Mouse (Mus musculus) kidney, postnatal 4 days (tissue): Measurements from ENCODE around the gene Qrich1.
A peak's percentile ranks its signal among the peaks of the same experiment; 100 is the strongest.
"Not testable (repeated sequence)": the region's sequence is repeated elsewhere in the genome, so short reads cannot be mapped to it uniquely, and the experiment has no call there.

Experiments
- DNase-seq, 2 experiments: peaks; one replicate each; pipeline ENCODE4 v3.0.0; 2021; ENCODE audit warnings: mixed read lengths in 2 of 2

Gene Qrich1

DNA sequence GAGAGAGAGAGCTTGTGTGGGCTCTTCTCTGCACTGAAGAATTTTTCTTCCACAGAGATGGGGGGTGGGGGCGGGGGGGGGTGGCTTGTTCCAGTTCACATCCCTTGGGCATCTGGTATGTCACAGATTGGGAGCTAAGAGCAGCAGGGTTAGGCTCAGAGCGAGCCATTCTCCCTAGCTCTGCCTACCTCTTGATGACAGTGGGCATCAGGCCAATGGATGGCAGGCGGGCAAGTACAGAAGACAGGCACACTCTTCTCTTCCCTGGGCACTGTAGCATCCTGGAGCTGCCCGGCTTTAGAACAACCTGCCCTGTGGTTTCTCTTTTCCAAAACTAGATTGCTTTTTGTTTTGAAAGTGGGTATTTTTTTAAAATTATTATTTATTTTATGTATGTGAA lies 74.9 kb downstream of the Qrich1 start:
- no peak for DNase-seq

- no peak for DNase-seq
Observed at GRCm38 (mm10) chr9:108594354-108594753, 77.7 kb downstream of the Qrich1 start.

DNA sequence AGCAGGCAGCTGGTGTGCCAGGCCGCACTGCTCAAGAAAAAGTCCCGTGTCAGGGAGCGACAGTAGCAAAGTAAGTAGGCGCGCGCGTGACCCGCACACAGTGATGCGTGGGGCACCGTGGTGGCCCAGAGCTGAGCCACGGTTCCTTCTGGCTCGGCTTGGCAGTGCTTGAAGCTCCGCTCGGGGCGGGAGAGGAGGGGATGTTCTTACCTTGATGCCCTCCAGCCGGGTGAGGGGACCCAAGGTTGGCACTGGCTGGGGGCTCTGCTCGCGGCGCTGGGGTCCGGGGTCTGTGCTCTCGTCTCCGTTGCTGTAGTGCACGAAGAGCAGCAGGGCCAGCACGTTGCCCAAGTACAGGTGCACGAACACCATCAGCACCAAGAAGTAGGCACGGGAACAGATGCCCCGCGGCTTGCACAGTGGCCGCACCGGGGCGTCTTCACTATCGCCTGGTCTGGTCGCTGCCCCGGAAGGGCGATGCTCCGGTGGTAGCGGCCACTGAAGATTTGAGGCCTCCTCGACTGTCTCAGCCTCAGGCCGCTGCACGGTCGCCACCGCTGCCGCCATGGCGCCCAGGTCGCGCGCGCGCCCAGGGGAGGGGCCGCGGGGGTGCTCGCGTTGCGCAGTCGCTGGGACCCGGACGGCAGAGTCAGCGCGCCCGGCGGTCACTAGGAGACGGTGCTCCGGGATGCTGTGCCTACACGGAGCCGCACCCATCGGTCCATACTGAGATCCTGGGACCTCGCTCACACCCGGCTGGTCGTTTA lies 80.6 kb downstream of the Qrich1 start, which contains the start of gene P4htm:
Gene P4htm (minus strand): TSS at position 670 of the 767 bp plus-strand sequence.
- DNase-seq = peak; percentile 77 to 85

- no peak for DNase-seq
Observed at GRCm38 (mm10) chr9:108599021-108599566, 82.5 kb downstream of the Qrich1 start.

GRCm38 (mm10) chr9:108600011-108600410 lies 83.4 kb downstream of the Qrich1 start:
- no peak for DNase-seq

DNA sequence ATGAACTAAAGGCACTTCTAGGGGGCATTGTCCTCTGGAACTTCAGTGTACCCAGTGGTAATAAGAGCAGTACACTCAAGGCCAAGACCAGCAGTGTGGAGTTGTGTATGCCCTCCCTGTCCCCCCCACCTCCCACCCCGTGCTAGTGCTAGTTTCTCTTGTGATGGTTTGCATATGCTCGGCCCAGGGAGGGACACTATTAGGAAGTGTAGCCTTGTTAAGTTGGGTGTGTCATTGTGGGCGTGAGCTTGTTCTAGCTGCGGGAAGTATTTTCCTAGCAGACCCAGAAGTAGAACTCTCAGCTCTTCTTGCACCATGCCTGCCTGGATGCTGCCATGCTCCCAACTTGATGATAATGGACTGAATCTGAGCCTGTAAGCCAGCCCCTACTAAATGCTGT lies 85.4 kb downstream of the Qrich1 start:
- no peak for DNase-seq

GRCm38 (mm10) chr9:108607929-108608328 lies 91.3 kb downstream of the Qrich1 start:
- not testable (repeated sequence) for DNase-seq

- DNase-seq = no peak
Observed at GRCm38 (mm10) chr9:108608889-108609288, 92.3 kb downstream of the Qrich1 start.
